Mouse (Mus musculus): ENCODE results near the gene Zcchc24. TPM values are rescaled to one million over a fixed set of nuclear protein-coding genes. Genes with fewer than 3 reads are reported as not detected.

Zcchc24 gene
- total and polyA plus RNA-seq, 3 experiments = 19.5 to 32.6 (median 19.5) TPM

GRCm38 (mm10) chr14:25776294-25776693 lies 7.5 kb upstream of the Zcchc24 start:
- no peak for DNase-seq

GRCm38 (mm10) chr14:25774100-25774499 lies 5.3 kb upstream of the Zcchc24 start:
- no peak for DNase-seq

GRCm38 (mm10) chr14:25773039-25773438 lies 4.2 kb upstream of the Zcchc24 start:
- DNase-seq = no peak

- DNase-seq = peak; percentile 52
These were observed 927 bp upstream of the Zcchc24 start for GRCm38 (mm10) chr14:25769626-25770306.

GRCm38 (mm10) chr14:25768261-25768893 lies 462 bp downstream of the Zcchc24 start:
- DNase-seq = peak; percentile 82

GRCm38 (mm10) chr14:25767725-25768203 lies 1.1 kb downstream of the Zcchc24 start:
- peak; percentile 43 for DNase-seq

- DNase-seq = no peak
These were observed 2.4 kb downstream of the Zcchc24 start for GRCm38 (mm10) chr14:25766441-25766840.

- no peak for DNase-seq
These were observed 2.9 kb downstream of the Zcchc24 start for GRCm38 (mm10) chr14:25765921-25766320.

GRCm38 (mm10) chr14:25765146-25765545 lies 3.7 kb downstream of the Zcchc24 start:
- DNase-seq = no peak

- DNase-seq = no peak
These were observed 7.7 kb downstream of the Zcchc24 start for GRCm38 (mm10) chr14:25761184-25761583.

- DNase-seq = no peak
These were observed 8.8 kb downstream of the Zcchc24 start for GRCm38 (mm10) chr14:25759981-25760537.

GRCm38 (mm10) chr14:25759551-25759950 lies 9.3 kb downstream of the Zcchc24 start:
- no peak for DNase-seq

- no peak for DNase-seq
These were observed 10.9 kb downstream of the Zcchc24 start for GRCm38 (mm10) chr14:25757917-25758316.

GRCm38 (mm10) chr14:25756385-25756990 lies 12.4 kb downstream of the Zcchc24 start:
- DNase-seq = no peak

GRCm38 (mm10) chr14:25755541-25755940 lies 13.3 kb downstream of the Zcchc24 start:
- no peak for DNase-seq

- no peak for DNase-seq
These were observed 14.0 kb downstream of the Zcchc24 start for GRCm38 (mm10) chr14:25754531-25755484.

- no peak for DNase-seq
These were observed 15.8 kb downstream of the Zcchc24 start for GRCm38 (mm10) chr14:25753021-25753420.

GRCm38 (mm10) chr14:25751067-25751466 lies 17.8 kb downstream of the Zcchc24 start:
- no peak for DNase-seq

GRCm38 (mm10) chr14:25750448-25751015 lies 18.3 kb downstream of the Zcchc24 start:
- peak; percentile 52 for DNase-seq

GRCm38 (mm10) chr14:25749143-25749909 lies 19.5 kb downstream of the Zcchc24 start:
- peak; percentile 70 for DNase-seq
